Mouse (Mus musculus) hindbrain, embryonic 15.5 days (tissue): ENCODE results near the gene Zcwpw1. TPM values are rescaled to one million over a fixed set of nuclear protein-coding genes. Genes with fewer than 3 reads are reported as not detected.

Source experiments
- ATAC-seq: fragments of 200-750 bp; cut with Nextera tagmentation; 2 replicates; pipeline ENCODE4 v1.8.0; 2017; ENCODE audit warnings: low read depth, moderate number of reproducible peaks, moderate TSS enrichment; ENCODE audit not compliant: low FRiP score
- H3K27ac ChIP-seq: fragments of 300-500 bp; sonication (generic); replicated peaks from 2 replicates; pipeline ENCODE4 v1.5.1; 2015; ENCODE audit warnings: mild to moderate bottlenecking, inconsistent platforms
- H3K27me3 ChIP-seq: fragments of 300-500 bp; sonication (generic); 2 replicates; pipeline ENCODE4 v1.6.1; 2015; ENCODE audit warnings: control low read depth, inconsistent platforms
- H3K36me3 ChIP-seq: fragments of 300-500 bp; sonication (generic); 2 replicates; pipeline ENCODE4 v1.6.1; 2015; ENCODE audit warnings: control low read depth, inconsistent platforms
- H3K4me1 ChIP-seq: fragments of 300-500 bp; sonication (generic); replicated peaks from 2 replicates; pipeline ENCODE4 v1.6.1; 2015; ENCODE audit warnings: control low read depth, inconsistent platforms
- H3K4me2 ChIP-seq: fragments of 300-500 bp; sonication (generic); 2 replicates; pipeline ENCODE4 v1.6.1; 2015; ENCODE audit warnings: moderate library complexity, mild to moderate bottlenecking, inconsistent platforms
- H3K4me3 ChIP-seq: fragments of 300-500 bp; sonication (generic); 2 replicates; pipeline ENCODE4 v1.5.1; 2015; ENCODE audit warnings: mild to moderate bottlenecking, inconsistent platforms
- H3K9ac ChIP-seq: fragments of 300-500 bp; sonication (generic); 2 replicates; pipeline ENCODE4 v1.6.1; 2015; ENCODE audit warnings: inconsistent platforms
- H3K9me3 ChIP-seq: fragments of 300-500 bp; sonication (generic); 2 replicates; pipeline ENCODE4 v1.6.1; 2016; ENCODE audit warnings: control low read depth, inconsistent platforms
- WGBS: fragments of 180-500 bp; shearing (Covaris S2); methylation state at CpG from one replicate; pipeline ENCODE4 v1.1.7; 2015; 5-methylcytosine and 5-hydroxymethylcytosine counted together
- polyA plus RNA-seq: library from polyadenylated mRNA; unstranded; fragments of >200 nt; fragmentation: Nextera tagmentation; extraction: Ambion mirVana; gene quantifications from 2 replicates; pipeline ENCODE4 v1.2.1, GENCODE M21; 2015

Zcwpw1 gene
- polyA plus RNA-seq, result 11.9 and 12.8 TPM in 2 replicates

- peak within 1 kb of the TSS; percentile 77 for H3K4me3 ChIP-seq
- H3K36me3 ChIP-seq, result peaks cover 10% of the 10 kb centered on the region
- peak within 1 kb of the TSS; percentile 79 for H3K4me2 ChIP-seq
- H3K27me3 ChIP-seq, result no peaks in the 10 kb centered on the region; the same call in 1 of the 2 replicates
- H3K9ac ChIP-seq, result peak within 1 kb of the TSS; percentile 93
- H3K27ac ChIP-seq, result peak within 1 kb of the TSS; percentile 99
- ATAC-seq, result peak; percentile 73
- H3K9me3 ChIP-seq, result no peaks in the 10 kb centered on the region
- under 1% methylated on average over 48 of the region's 48 CpGs for WGBS
- peaks cover 37% of the 10 kb centered on the region for H3K4me1 ChIP-seq
Observed at GRCm38 (mm10) chr5:137787151-137787928, at the start of gene Zcwpw1, which contains the start of gene Mepce. Gene Zcwpw1 (plus strand): TSS chr5:137787798. Gene Mepce (minus strand): TSS chr5:137787655.

- Histone ChIP-seq H3K27ac (peak overlapping the region; percentile 93), H3K27me3 (no peaks in the 10 kb centered on the region), H3K36me3 (peaks cover 17% of the 10 kb centered on the region), H3K4me1 (peaks cover 59% of the 10 kb centered on the region), H3K4me3 (peak overlapping the region; percentile 64), H3K9me3 (no peaks in the 10 kb centered on the region), H3K4me2 (peak overlapping the region; percentile 94), H3K9ac (peak overlapping the region; percentile 62)
- ATAC-seq, result no peak
- WGBS, result 31% methylated on average over 5 of the region's 5 CpGs
Observed at GRCm38 (mm10) chr5:137738516-137738915, 49.1 kb upstream of the Zcwpw1 start.

- no peaks in the 10 kb centered on the region for H3K27me3 ChIP-seq
- 31% methylated on average over 9 of the region's 9 CpGs for WGBS
- H3K36me3 ChIP-seq, result peaks cover 17% of the 10 kb centered on the region
- peak overlapping the region; percentile 94 for H3K4me2 ChIP-seq
- no peak for ATAC-seq
- peaks cover 50% of the 10 kb centered on the region for H3K4me1 ChIP-seq
- peak overlapping the region; percentile 93 for H3K27ac ChIP-seq
- H3K4me3 ChIP-seq, result peak overlapping the region; percentile 64
- H3K9ac ChIP-seq, result peak overlapping the region; percentile 62
- H3K9me3 ChIP-seq, result no peaks in the 10 kb centered on the region
Observed at GRCm38 (mm10) chr5:137739471-137739870, 48.1 kb upstream of the Zcwpw1 start.

- Histone ChIP-seq H3K4me1 (peaks cover 43% of the 10 kb centered on the region), H3K9ac (peak overlapping the region; percentile 62), H3K4me3 (peak overlapping the region; percentile 64), H3K27ac (peak overlapping the region; percentile 93), H3K27me3 (no peaks in the 10 kb centered on the region), H3K36me3 (peaks cover 16% of the 10 kb centered on the region), H3K4me2 (peak overlapping the region; percentile 94), H3K9me3 (no peaks in the 10 kb centered on the region)
- 4% methylated on average over 11 of the region's 11 CpGs for WGBS
- ATAC-seq, result no peak; the same call in 1 of the 2 replicates
Observed at GRCm38 (mm10) chr5:137740506-137740905, 47.1 kb upstream of the Zcwpw1 start.

GRCm38 (mm10) chr5:137741023-137741931 is 46.3 kb upstream of the Zcwpw1 start, which contains the start of gene Nyap1:
Gene Nyap1 (minus strand): TSS chr5:137741607.
- WGBS, result 0% methylated on average over 64 of the region's 71 CpGs

GRCm38 (mm10) chr5:137742048-137742447 is 45.5 kb upstream of the Zcwpw1 start:
- Histone ChIP-seq H3K27me3 (no peaks in the 10 kb centered on the region), H3K9ac (no peak overlapping the region), H3K4me2 (peak overlapping the region; percentile 94), H3K27ac (no peak overlapping the region), H3K4me1 (peaks cover 47% of the 10 kb centered on the region), H3K36me3 (0 out of 2 replicates have a peak, but pooled peaks cover 5% of the 10 kb centered on the region), H3K9me3 (no peaks in the 10 kb centered on the region), H3K4me3 (peak overlapping the region; percentile 64)
- ATAC-seq, result no peak
- WGBS, result 71% methylated on average over 10 of the region's 10 CpGs

More at GRCm38 (mm10) chr5:137741023-137741931, 46.3 kb upstream of the Zcwpw1 start, which contains the start of gene Nyap1:
- Histone ChIP-seq H3K4me2 (peak within 1 kb of the TSS; percentile 94), H3K27me3 (no peaks in the 10 kb centered on the region), H3K4me3 (peak within 1 kb of the TSS; percentile 64), H3K27ac (peak within 1 kb of the TSS; percentile 93), H3K4me1 (peaks cover 41% of the 10 kb centered on the region), H3K36me3 (0 out of 2 replicates have a peak, but pooled peaks cover 10% of the 10 kb centered on the region), H3K9me3 (no peaks in the 10 kb centered on the region), H3K9ac (peak within 1 kb of the TSS; percentile 62)
- peak; percentile 90 for ATAC-seq

GRCm38 (mm10) chr5:137742836-137743235 is 44.8 kb upstream of the Zcwpw1 start:
- no peaks in the 10 kb centered on the region for H3K9me3 ChIP-seq
- 0 out of 2 replicates have a peak, but pooled peaks cover 3% of the 10 kb centered on the region for H3K36me3 ChIP-seq
- no peak overlapping the region for H3K4me2 ChIP-seq
- H3K4me1 ChIP-seq, result peaks cover 50% of the 10 kb centered on the region
- H3K4me3 ChIP-seq, result no peak overlapping the region
- H3K27me3 ChIP-seq, result no peaks in the 10 kb centered on the region
- ATAC-seq, result no peak
- H3K27ac ChIP-seq, result no peak overlapping the region
- WGBS, result 94% methylated on average over 6 of the region's 6 CpGs
- H3K9ac ChIP-seq, result no peak overlapping the region

- Histone ChIP-seq H3K9ac (no peak overlapping the region), H3K9me3 (no peaks in the 10 kb centered on the region), H3K27ac (no peak overlapping the region), H3K27me3 (no peaks in the 10 kb centered on the region), H3K4me2 (no peak overlapping the region), H3K4me1 (peaks cover 50% of the 10 kb centered on the region), H3K4me3 (no peak overlapping the region), H3K36me3 (no peaks in the 10 kb centered on the region)
- WGBS, result 88% methylated on average over 7 of the region's 7 CpGs
- no peak for ATAC-seq
Observed at GRCm38 (mm10) chr5:137744197-137744596, 43.4 kb upstream of the Zcwpw1 start.

- peak within 1 kb of the TSS; percentile 68 for H3K9ac ChIP-seq
- H3K27ac ChIP-seq, result peak within 1 kb of the TSS; percentile 85
- peaks cover 46% of the 10 kb centered on the region for H3K4me1 ChIP-seq
- peak; percentile 86 for ATAC-seq
- H3K9me3 ChIP-seq, result no peaks in the 10 kb centered on the region
- H3K4me2 ChIP-seq, result peak within 1 kb of the TSS; percentile 89
- H3K27me3 ChIP-seq, result no peaks in the 10 kb centered on the region
- H3K36me3 ChIP-seq, result no peaks in the 10 kb centered on the region
- peak within 1 kb of the TSS; percentile 54 for H3K4me3 ChIP-seq
- 4% methylated on average over 28 of the region's 28 CpGs for WGBS
Observed at GRCm38 (mm10) chr5:137745214-137746171, 42.1 kb upstream of the Zcwpw1 start, which contains the start of gene Tsc22d4. Gene Tsc22d4 (plus strand): TSS chr5:137745730.

GRCm38 (mm10) chr5:137746282-137746850 is 41.2 kb upstream of the Zcwpw1 start:
- ATAC-seq, result peak; percentile 9; the same call in 1 of the 2 replicates
- H3K9me3 ChIP-seq, result no peaks in the 10 kb centered on the region
- 0% methylated on average over 20 of the region's 20 CpGs for WGBS

More at GRCm38 (mm10) chr5:137746282-137746850, 41.2 kb upstream of the Zcwpw1 start:
- Histone ChIP-seq H3K4me3 (peak overlapping the region; percentile 54), H3K4me2 (peak overlapping the region; percentile 89), H3K4me1 (peaks cover 44% of the 10 kb centered on the region), H3K27me3 (no peaks in the 10 kb centered on the region), H3K36me3 (0 out of 2 replicates have a peak, but pooled peaks cover 3% of the 10 kb centered on the region), H3K9ac (peak overlapping the region; percentile 68), H3K27ac (peak overlapping the region; percentile 85)
